In the genomic region with DNA sequence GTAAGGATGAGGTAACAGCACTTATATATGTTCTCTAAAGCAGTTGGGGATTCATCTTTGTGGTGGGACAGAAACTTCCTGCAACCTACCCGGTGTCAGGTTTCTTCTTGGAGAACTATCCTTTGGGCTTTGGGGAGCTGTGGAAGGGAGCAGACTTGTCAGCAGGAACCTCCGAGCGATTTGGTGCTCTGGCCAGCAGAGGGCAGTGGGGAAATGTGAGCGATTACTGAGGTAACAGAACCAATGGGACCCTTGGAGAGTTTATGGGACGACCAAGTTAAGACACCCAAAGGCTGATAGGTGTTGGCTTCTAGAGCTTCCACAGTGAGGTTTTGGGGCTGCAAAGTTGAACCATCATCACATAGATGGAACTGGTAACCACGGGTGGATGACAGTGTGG, we compare ENCODE assay signal across 8 mouse cellular contexts.
DNase-seq lines count a peak whose midpoint lies in the region; ATAC-seq and TF ChIP-seq lines count a peak whose summit lies in the region.

No protein-coding gene starts in this region.

- H3K4me3 ChIP-seq in forebrain, embryonic 15.5 days: no peak overlapping the region
- no peak overlapping the region for H3K4me3 ChIP-seq in kidney, postnatal 0 days (replicated peaks; ENCODE audit: low read depth, low read length)
- no peak overlapping the region for H3K4me3 ChIP-seq in liver, embryonic 14.5 days (ENCODE audit: insufficient read depth in 1 of 2, low read depth in 2 of 2, low read length in 2 of 2)

- no peaks in the 10 kb centered on the region for H3K27me3 ChIP-seq in forebrain, embryonic 15.5 days
- H3K27me3 ChIP-seq in kidney, postnatal 0 days (ENCODE audit: insufficient read depth, low read length): no peaks in the 10 kb centered on the region
- H3K27me3 ChIP-seq in liver, embryonic 14.5 days (ENCODE audit: control insufficient read depth, insufficient read depth, low read length): no peaks in the 10 kb centered on the region

- no peaks in the 10 kb centered on the region for H3K36me3 ChIP-seq in forebrain, embryonic 15.5 days
- H3K36me3 ChIP-seq in kidney, postnatal 0 days (ENCODE audit: insufficient read depth, low read length): no peaks in the 10 kb centered on the region
- H3K36me3 ChIP-seq in liver, embryonic 14.5 days (replicated peaks; ENCODE audit: control insufficient read depth, insufficient read depth, low read depth): no peaks in the 10 kb centered on the region

- no peak overlapping the region for H3K9ac ChIP-seq in forebrain, embryonic 15.5 days (replicated peaks)
- no peak overlapping the region for H3K9ac ChIP-seq in kidney, postnatal 0 days (ENCODE audit: low read depth, low read length)
- H3K9ac ChIP-seq in liver, embryonic 14.5 days (replicated peaks): no peak overlapping the region

- H3K27ac ChIP-seq in forebrain, embryonic 15.5 days (replicated peaks): no peak overlapping the region
- no peak overlapping the region for H3K27ac ChIP-seq in kidney, postnatal 0 days
- no peak overlapping the region for H3K27ac ChIP-seq in liver, embryonic 14.5 days

- peak; percentile 10 to 45 for DNase-seq in urinary bladder, adult 18-20 months (ENCODE audit: low spot score in 2 of 2)
- DNase-seq in urinary bladder, postnatal 10 days (ENCODE audit: low spot score): no peak
- peak; percentile 28 for DNase-seq in c-Kit-positive CD71-negative TER-119-negative erythroid progenitor cells, embryonic 14.5 days (ENCODE audit: low read depth)
- peak; percentile 71 for DNase-seq in kidney, postnatal 0 days (ENCODE audit: low spot score)
- no peak for DNase-seq in liver, embryonic 14.5 days (ENCODE audit: low read depth in 3 of 3, low spot score in 3 of 3)
- peak; percentile 30 for DNase-seq in retina, postnatal 7 days (ENCODE audit: low read depth, low spot score)

- peak; percentile 43; the same call in 1 of the 2 replicates for ATAC-seq in forebrain, embryonic 15.5 days (replicated peaks)
- no peak; the same call in 1 of the 2 replicates for ATAC-seq in kidney, postnatal 0 days (replicated peaks; ENCODE audit: low FRiP score, low read depth)
- no peak for ATAC-seq in liver, embryonic 14.5 days (ENCODE audit: insufficient read depth)
- ATAC-seq in erythroid progenitor cell, adult 5-6 weeks (replicated peaks; ENCODE audit: low FRiP score, poor library complexity, severe bottlenecking): no peak

- no peak for TF ChIP-seq EP300 in liver, embryonic 14.5 days (IDR thresholded peaks at IDR 0.05; ENCODE audit: low read depth)

- 15% methylated on average over 6 of the region's 6 CpGs for WGBS in forebrain, embryonic 15.5 days
- WGBS in kidney, postnatal 0 days: 13% methylated on average over 6 of the region's 6 CpGs
- 13% methylated on average over 6 of the region's 6 CpGs for WGBS in liver, embryonic 14.5 days (ENCODE audit: insufficient replicate concordance)

- H3K4me2 ChIP-seq in forebrain, embryonic 15.5 days (replicated peaks): no peak overlapping the region
- H3K4me2 ChIP-seq in kidney, postnatal 0 days (ENCODE audit: low read length): no peak overlapping the region
- H3K4me2 ChIP-seq in liver, embryonic 14.5 days (ENCODE audit: low read depth): no peak overlapping the region

- peaks cover 7% of the 10 kb centered on the region for H3K4me1 ChIP-seq in forebrain, embryonic 15.5 days
- H3K4me1 ChIP-seq in kidney, postnatal 0 days (replicated peaks; ENCODE audit: insufficient read depth, low read length): no peaks in the 10 kb centered on the region
- H3K4me1 ChIP-seq in liver, embryonic 14.5 days (replicated peaks; ENCODE audit: control insufficient read depth in 2 of 2, insufficient read depth in 2 of 2, low read length in 1 of 2): no peaks in the 10 kb centered on the region

- peak; percentile 80 for TF ChIP-seq CTCF in kidney, postnatal 0 days (IDR thresholded peaks at IDR 0.05; ENCODE audit: low read depth)
- peak; percentile 60 for TF ChIP-seq CTCF in liver, embryonic 14.5 days (IDR thresholded peaks at IDR 0.05; ENCODE audit: low read depth)

- H3K9me3 ChIP-seq in forebrain, embryonic 15.5 days: no peaks in the 10 kb centered on the region
- no peaks in the 10 kb centered on the region for H3K9me3 ChIP-seq in kidney, postnatal 0 days (replicated peaks; ENCODE audit: low read length)
- H3K9me3 ChIP-seq in liver, embryonic 14.5 days (ENCODE audit: control insufficient read depth, low read length): no peaks in the 10 kb centered on the region

Comparison
In these comparisons a context has a peak if more than half of its experiments do, and no peak if none do; other contexts are left out.
1. DNase-seq: peak in urinary bladder, adult 18-20 months (2 of 2), c-Kit-positive CD71-negative TER-119-negative erythroid progenitor cells, embryonic 14.5 days (single experiment), kidney, postnatal 0 days (single experiment) and retina, postnatal 7 days (single experiment); none in urinary bladder, postnatal 10 days (single experiment) and liver, embryonic 14.5 days (0 of 3).